Mouse (Mus musculus) heart, postnatal 0 days (tissue): ENCODE measurements around the gene Tmprss9. TPM values are rescaled to one million over a fixed set of nuclear protein-coding genes. Genes with fewer than 3 reads are reported as not detected.

Source experiments
- ATAC-seq: fragments of 200-750 bp; cut with Nextera tagmentation; 2 replicates; pipeline ENCODE4 v1.8.0; 2017; ENCODE audit warnings: low read depth, moderate number of reproducible peaks, moderate library complexity; ENCODE audit not compliant: insufficient read depth
- DNase-seq: peaks from one replicate; pipeline ENCODE4 v3.0.0-alpha.2; 2016; ENCODE audit warnings: low spot score
- H3K27ac ChIP-seq: fragments of 300-500 bp; sonication (generic); 2 replicates; pipeline ENCODE4 v1.5.1; 2014; ENCODE audit warnings: low read depth, mild to moderate bottlenecking
- H3K27me3 ChIP-seq: fragments of 300-500 bp; sonication (generic); 2 replicates; pipeline ENCODE4 v1.6.1; 2014; ENCODE audit warnings: low read length, mixed read lengths; ENCODE audit not compliant: control insufficient read depth, insufficient read depth
- H3K36me3 ChIP-seq: fragments of 300-500 bp; sonication (generic); replicated peaks from 2 replicates; pipeline ENCODE4 v1.6.1; 2014; ENCODE audit warnings: low read length, mixed read lengths; ENCODE audit not compliant: control insufficient read depth, insufficient read depth
- H3K4me1 ChIP-seq: fragments of 300-500 bp; sonication (generic); 2 replicates; pipeline ENCODE4 v1.6.1; 2014; ENCODE audit warnings: antibody characterized with exemption; ENCODE audit not compliant: control insufficient read depth, insufficient read depth
- H3K4me2 ChIP-seq: fragments of 300-500 bp; sonication (generic); 2 replicates; pipeline ENCODE4 v1.6.1; 2014; ENCODE audit warnings: low read depth, mild to moderate bottlenecking, low read length, moderate library complexity
- H3K4me3 ChIP-seq: fragments of 300-500 bp; sonication (generic); 2 replicates; pipeline ENCODE4 v1.5.1; 2014; ENCODE audit warnings: low read depth, low read length
- H3K9ac ChIP-seq: fragments of 300-500 bp; sonication (generic); replicated peaks from 2 replicates; pipeline ENCODE4 v1.6.1; 2014; ENCODE audit warnings: low read depth, low read length, mixed read lengths
- H3K9me3 ChIP-seq: fragments of 300-500 bp; sonication (generic); replicated peaks from 2 replicates; pipeline ENCODE4 v1.6.1; 2016; ENCODE audit warnings: low read length; ENCODE audit not compliant: control insufficient read depth
- CTCF ChIP-seq: IDR thresholded peaks from 2 replicates; pipeline ENCODE4 v1.5.1; 2016; ENCODE audit warnings: antibody characterized with exemption, control low read depth, low read depth
- EP300 ChIP-seq: IDR thresholded peaks from 2 replicates; pipeline ENCODE4 v1.6.1; 2016; ENCODE audit warnings: antibody characterized with exemption, low read depth
- WGBS: fragments of 180-500 bp; shearing (Covaris S2); extraction: QIAGEN DNeasy Blood & Tissue Kit; methylation state at CpG from one replicate; pipeline ENCODE4 v1.1.7; 2014; 5-methylcytosine and 5-hydroxymethylcytosine counted together
- polyA plus RNA-seq: library from polyadenylated mRNA; unstranded; fragments of >200 nt; fragmentation: Nextera tagmentation; extraction: Ambion mirVana; gene quantifications from 2 replicates; pipeline ENCODE4 v1.2.1, GENCODE M21; 2015
- total RNA-seq: library from RNA; depleted of rRNA; stranded (reverse); fragments of >200 nt; gene quantifications from 2 replicates; pipeline ENCODE4 v1.2.3, GENCODE M21; 2014; ENCODE audit warnings: low replicate concordance

Gene Tmprss9
- total and polyA plus RNA-seq, 2 experiments from 2014 or later: not detected

DNA sequence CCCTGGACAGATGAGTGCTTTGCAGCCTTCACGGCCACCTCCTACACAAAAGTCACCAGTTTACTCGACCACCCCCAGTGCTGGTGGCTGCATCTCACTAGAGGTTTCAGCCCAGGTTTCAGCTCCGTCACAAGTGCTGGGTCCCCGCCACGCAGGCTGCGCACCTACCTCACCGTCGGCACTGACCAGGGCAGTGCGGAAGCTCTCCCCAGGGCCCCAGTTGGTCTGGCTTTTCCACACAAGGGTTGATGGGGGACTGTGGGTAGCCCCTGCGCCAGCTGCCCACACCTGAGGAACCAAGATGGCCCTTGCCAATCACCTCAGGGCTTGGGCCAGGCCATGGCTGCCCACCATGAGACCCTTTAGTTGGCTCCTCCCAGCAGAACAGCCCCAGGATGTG, 31.6 kb downstream of the Tmprss9 start:
- no peak for DNase-seq
- H3K36me3 ChIP-seq: peaks cover 47% of the 10 kb centered on the region
- H3K9ac ChIP-seq: no peak overlapping the region
- no peak for ATAC-seq
- no peak overlapping the region for H3K4me2 ChIP-seq
- no peak overlapping the region for H3K4me3 ChIP-seq
- TF ChIP-seq CTCF (no peak), EP300 (no peak)
- no peaks in the 10 kb centered on the region for H3K27me3 ChIP-seq
- 90% methylated on average over 10 of the region's 10 CpGs for WGBS
- H3K27ac ChIP-seq: no peak overlapping the region
- peaks cover 7% of the 10 kb centered on the region for H3K4me1 ChIP-seq
- H3K9me3 ChIP-seq: no peaks in the 10 kb centered on the region

DNA sequence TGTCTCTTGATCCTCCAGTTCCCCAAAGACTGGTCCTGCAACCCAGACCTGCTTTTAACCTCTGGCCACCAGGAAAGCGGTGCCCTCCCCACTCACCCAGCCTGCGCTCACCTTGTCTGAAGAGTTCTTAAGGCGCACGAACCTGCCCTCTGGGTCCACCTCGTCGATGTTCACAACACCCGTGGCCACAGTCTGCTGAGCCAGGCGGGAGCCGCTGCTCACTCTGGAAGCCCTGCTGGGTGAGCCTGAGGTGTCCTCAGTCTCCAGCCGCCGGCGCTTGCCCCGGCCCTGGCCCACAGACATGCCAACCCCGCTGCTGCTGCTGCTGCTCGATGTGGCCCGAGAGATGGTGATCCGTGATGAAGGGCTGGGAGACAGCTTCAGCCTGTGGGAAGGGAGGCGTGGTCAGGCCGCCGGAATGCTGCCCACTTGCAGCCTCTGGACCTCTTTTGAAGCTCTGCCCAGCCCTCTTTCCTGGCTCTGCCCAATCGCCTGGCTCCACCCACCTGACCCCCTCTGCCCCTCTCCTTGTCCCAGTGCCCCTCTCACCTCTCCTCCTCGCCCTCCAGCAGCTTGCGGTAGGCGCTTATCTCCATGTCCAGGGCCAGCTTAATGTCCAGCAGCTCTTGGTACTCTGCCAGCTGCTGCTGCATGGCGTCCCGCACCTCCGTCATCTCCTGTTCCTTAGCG, 32.5 kb downstream of the Tmprss9 start:
- Histone ChIP-seq H3K36me3 (peaks cover 46% of the 10 kb centered on the region), H3K4me2 (no peak overlapping the region), H3K27me3 (no peaks in the 10 kb centered on the region), H3K27ac (no peak overlapping the region), H3K9me3 (no peaks in the 10 kb centered on the region), H3K4me1 (peaks cover 7% of the 10 kb centered on the region), H3K9ac (no peak overlapping the region), H3K4me3 (no peak overlapping the region)
- TF ChIP-seq CTCF: no peak
- TF ChIP-seq EP300: no peak
- 71% methylated on average over 28 of the region's 28 CpGs for WGBS
- DNase-seq (no peak), ATAC-seq (no peak)

DNA sequence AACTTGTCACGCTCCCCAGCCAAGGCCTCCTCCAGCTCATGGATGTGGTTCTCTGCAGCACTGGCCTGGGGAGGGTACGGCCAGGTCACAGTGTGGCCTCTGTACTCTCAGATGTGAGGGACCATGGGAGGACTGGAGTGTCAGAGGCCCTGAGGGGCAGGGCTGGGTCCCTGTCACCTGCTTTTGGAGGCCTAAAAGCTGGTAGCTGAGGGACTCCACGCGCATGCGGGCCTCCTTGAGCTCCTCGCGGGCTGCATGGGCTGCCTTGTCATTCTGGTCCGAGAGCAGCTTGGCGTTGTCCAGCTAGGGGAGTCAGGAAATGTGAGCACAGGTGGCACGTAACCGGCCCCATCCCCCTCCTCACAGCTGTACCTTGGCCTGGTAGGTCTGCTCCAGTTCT, 33.1 kb downstream of the Tmprss9 start:
- DNase-seq (no peak), ATAC-seq (no peak)
- Histone ChIP-seq H3K4me1 (peaks cover 3% of the 10 kb centered on the region), H3K27me3 (no peaks in the 10 kb centered on the region), H3K9me3 (no peaks in the 10 kb centered on the region), H3K27ac (no peak overlapping the region), H3K4me3 (no peak overlapping the region), H3K9ac (no peak overlapping the region), H3K36me3 (peaks cover 48% of the 10 kb centered on the region), H3K4me2 (no peak overlapping the region)
- WGBS: 90% methylated on average over 11 of the region's 11 CpGs
- TF ChIP-seq CTCF (no peak), EP300 (no peak)

DNA sequence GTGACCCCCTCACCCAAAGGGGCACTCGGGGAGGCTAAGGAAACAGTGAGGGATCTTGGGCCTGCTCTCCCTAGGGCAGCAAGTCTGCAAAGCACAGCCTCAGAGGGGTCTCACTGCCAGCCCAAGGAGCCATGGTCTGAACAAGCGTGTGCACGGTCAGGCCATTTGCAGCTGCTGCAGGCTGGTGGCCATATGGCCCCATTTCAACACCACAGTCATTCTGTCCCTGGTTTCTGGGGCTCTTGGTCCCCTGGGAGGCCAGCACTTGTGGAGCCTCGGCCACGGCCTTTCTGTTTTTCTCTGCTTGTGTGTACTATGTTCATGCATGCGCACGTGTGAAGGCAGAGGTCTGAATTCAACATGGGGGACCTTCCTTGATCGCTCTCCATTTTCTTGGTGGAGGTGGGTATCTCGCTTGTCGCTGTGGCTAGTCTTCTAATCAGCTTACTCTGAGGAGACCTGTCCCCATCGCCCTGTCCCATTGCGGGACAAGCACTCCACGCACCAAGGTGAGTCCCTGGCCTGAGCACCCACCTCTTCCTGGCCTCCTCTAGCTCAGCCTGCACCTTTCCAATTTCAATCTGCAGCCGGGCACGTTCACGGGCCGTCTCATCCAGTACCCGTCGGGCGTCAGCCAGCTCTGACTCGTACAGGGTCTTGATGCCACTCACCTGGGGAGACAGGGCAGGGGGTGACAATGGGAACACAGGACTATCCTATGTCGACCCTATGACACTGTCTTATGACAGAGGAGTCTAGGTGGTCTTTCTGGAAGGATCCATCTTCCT, 37.9 kb downstream of the Tmprss9 start:
- ATAC-seq: no peak
- 93% methylated on average over 22 of the region's 22 CpGs for WGBS
- H3K27me3 ChIP-seq: no peaks in the 10 kb centered on the region
- H3K4me3 ChIP-seq: no peak overlapping the region
- H3K4me2 ChIP-seq: no peak overlapping the region
- H3K9ac ChIP-seq: no peak overlapping the region
- no peak for DNase-seq
- H3K4me1 ChIP-seq: no peaks in the 10 kb centered on the region
- TF ChIP-seq EP300 (no peak), CTCF (no peak)
- no peaks in the 10 kb centered on the region for H3K9me3 ChIP-seq
- H3K36me3 ChIP-seq: peaks cover 46% of the 10 kb centered on the region
- H3K27ac ChIP-seq: no peak overlapping the region

DNA sequence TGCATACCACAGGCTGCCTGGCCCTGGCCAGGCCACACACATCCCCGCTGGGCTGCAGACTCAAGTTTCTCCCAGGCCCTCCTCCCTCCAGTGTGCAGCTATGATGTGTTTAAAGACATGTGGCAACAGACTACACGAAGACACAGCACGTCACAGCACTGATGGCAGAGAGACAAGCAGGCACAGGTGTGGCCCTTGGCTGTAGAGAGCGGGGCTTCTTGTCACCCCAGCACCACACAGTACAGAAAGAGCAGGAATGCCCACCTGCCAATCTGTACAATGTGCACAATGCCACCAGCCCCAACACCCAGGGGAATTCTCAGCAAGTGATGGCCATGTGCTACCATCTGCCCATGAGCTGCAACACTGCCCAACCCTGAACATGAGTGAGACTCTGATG, 39.7 kb downstream of the Tmprss9 start:
- Histone ChIP-seq H3K4me3 (no peak overlapping the region), H3K27me3 (no peaks in the 10 kb centered on the region), H3K4me2 (no peak overlapping the region), H3K9me3 (no peaks in the 10 kb centered on the region), H3K4me1 (peaks cover 1% of the 10 kb centered on the region; the same call in 1 of the 2 replicates), H3K36me3 (peaks cover 38% of the 10 kb centered on the region), H3K27ac (no peak overlapping the region), H3K9ac (no peak overlapping the region)
- ATAC-seq (no peak), DNase-seq (no peak)
- 93% methylated on average over 4 of the region's 4 CpGs for WGBS
- TF ChIP-seq EP300: no peak
- TF ChIP-seq CTCF: no peak
